Mouse (Mus musculus) midbrain, embryonic 16.5 days (tissue): ENCODE measurements around the gene Fap. TPM values are rescaled to one million over a fixed set of nuclear protein-coding genes. Genes with fewer than 3 reads are reported as not detected.

Experiments
- ATAC-seq: fragments of 200-750 bp; cut with Nextera tagmentation; 2 replicates; pipeline ENCODE4 v1.8.0; 2017; ENCODE audit warnings: moderate TSS enrichment
- H3K27ac ChIP-seq: fragments of 300-500 bp; sonication (generic); 2 replicates; pipeline ENCODE4 v1.5.1; 2014; ENCODE audit warnings: mild to moderate bottlenecking, low read length, mixed read lengths
- H3K27me3 ChIP-seq: fragments of 300-500 bp; sonication (generic); 2 replicates; pipeline ENCODE4 v1.6.1; 2014; ENCODE audit warnings: low read depth, low read length, mixed read lengths; ENCODE audit not compliant: control insufficient read depth, insufficient read depth
- H3K36me3 ChIP-seq: fragments of 300-500 bp; sonication (generic); 2 replicates; pipeline ENCODE4 v1.6.1; 2014; ENCODE audit warnings: mild to moderate bottlenecking, low read length, moderate library complexity, mixed read lengths; ENCODE audit not compliant: control insufficient read depth, insufficient read depth
- H3K4me1 ChIP-seq: fragments of 300-500 bp; sonication (generic); 2 replicates; pipeline ENCODE4 v1.6.1; 2014; ENCODE audit warnings: mild to moderate bottlenecking, low read length, mixed read lengths; ENCODE audit not compliant: control insufficient read depth, insufficient read depth
- H3K4me2 ChIP-seq: fragments of 300-500 bp; sonication (generic); 2 replicates; pipeline ENCODE4 v1.6.1; 2014; ENCODE audit warnings: mild to moderate bottlenecking, low read length, mixed read lengths
- H3K4me3 ChIP-seq: fragments of 300-500 bp; sonication (generic); 2 replicates; pipeline ENCODE4 v1.5.1; 2014; ENCODE audit warnings: low read depth, mild to moderate bottlenecking, low read length, moderate library complexity, mixed read lengths
- H3K9ac ChIP-seq: fragments of 300-500 bp; sonication (generic); 2 replicates; pipeline ENCODE4 v1.6.1; 2014; ENCODE audit warnings: low read depth, low read length, mixed read lengths
- H3K9me3 ChIP-seq: fragments of 300-500 bp; sonication (generic); replicated peaks from 2 replicates; pipeline ENCODE4 v1.6.1; 2014; ENCODE audit warnings: mild to moderate bottlenecking, low read length, mixed read lengths; ENCODE audit not compliant: control insufficient read depth, poor library complexity, severe bottlenecking
- WGBS: fragments of 180-500 bp; shearing (Covaris S2); extraction: QIAGEN DNeasy Blood & Tissue Kit; methylation state at CpG from one replicate; pipeline ENCODE4 v1.1.7; 2014; 5-methylcytosine and 5-hydroxymethylcytosine counted together
- polyA plus RNA-seq: library from polyadenylated mRNA; unstranded; fragments of >200 nt; fragmentation: Nextera tagmentation; extraction: Ambion mirVana; gene quantifications from 2 replicates; pipeline ENCODE4 v1.2.1, GENCODE M21; 2015

The Fap gene
- 1.0 and 1.1 TPM in 2 replicates for polyA plus RNA-seq

- no peak within 1 kb of the TSS for H3K4me2 ChIP-seq
- 88% methylated on average over 12 of the region's 12 CpGs for WGBS
- ATAC-seq, result no peak
Observed at GRCm38 (mm10) chr2:62573753-62574159, at the start of gene Fap. Gene Fap (minus strand): TSS chr2:62574075.

GRCm38 (mm10) chr2:62623024-62623441 lies 49.2 kb upstream of the Fap start:
- Histone ChIP-seq H3K4me3 (no peak overlapping the region), H3K9me3 (no peaks in the 10 kb centered on the region), H3K4me2 (no peak overlapping the region), H3K4me1 (no peaks in the 10 kb centered on the region), H3K27me3 (no peaks in the 10 kb centered on the region), H3K27ac (no peak overlapping the region), H3K9ac (no peak overlapping the region), H3K36me3 (no peaks in the 10 kb centered on the region)
- no peak for ATAC-seq
- WGBS, result 90% methylated on average over 8 of the region's 8 CpGs

More at GRCm38 (mm10) chr2:62573753-62574159, at the start of gene Fap:
- no peaks in the 10 kb centered on the region for H3K4me1 ChIP-seq
- no peak within 1 kb of the TSS for H3K4me3 ChIP-seq
- no peaks in the 10 kb centered on the region for H3K36me3 ChIP-seq
- no peak within 1 kb of the TSS for H3K27ac ChIP-seq
- no peaks in the 10 kb centered on the region for H3K9me3 ChIP-seq
- H3K27me3 ChIP-seq, result no peaks in the 10 kb centered on the region
- H3K9ac ChIP-seq, result no peak within 1 kb of the TSS

DNA sequence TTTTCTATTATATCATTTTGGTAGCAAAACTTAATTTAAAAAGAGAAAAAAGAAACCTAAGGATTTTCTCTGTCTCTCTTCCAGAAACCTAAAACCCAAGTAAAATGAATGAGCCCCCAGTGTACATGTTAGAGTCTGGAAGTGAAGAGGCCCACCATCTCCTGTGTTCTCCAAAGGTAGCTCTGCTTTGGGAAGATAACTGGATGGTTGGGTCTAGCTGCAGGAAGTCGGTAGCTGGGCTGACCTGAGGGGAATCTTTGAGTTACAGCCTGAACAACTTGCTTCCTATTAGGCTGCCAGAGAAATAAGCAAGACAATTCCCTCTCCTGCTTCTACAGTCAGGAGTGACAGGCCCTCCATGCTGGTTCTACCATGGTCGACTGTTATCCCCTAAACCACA lies 45.8 kb upstream of the Fap start:
- no peaks in the 10 kb centered on the region for H3K27me3 ChIP-seq
- H3K9ac ChIP-seq, result no peak overlapping the region
- H3K36me3 ChIP-seq, result no peaks in the 10 kb centered on the region
- no peaks in the 10 kb centered on the region for H3K4me1 ChIP-seq
- no peak for ATAC-seq
- no peaks in the 10 kb centered on the region for H3K9me3 ChIP-seq
- no peak overlapping the region for H3K4me3 ChIP-seq
- H3K27ac ChIP-seq, result no peak overlapping the region
- 68% methylated on average over 2 of the region's 2 CpGs for WGBS
- no peak overlapping the region for H3K4me2 ChIP-seq

DNA sequence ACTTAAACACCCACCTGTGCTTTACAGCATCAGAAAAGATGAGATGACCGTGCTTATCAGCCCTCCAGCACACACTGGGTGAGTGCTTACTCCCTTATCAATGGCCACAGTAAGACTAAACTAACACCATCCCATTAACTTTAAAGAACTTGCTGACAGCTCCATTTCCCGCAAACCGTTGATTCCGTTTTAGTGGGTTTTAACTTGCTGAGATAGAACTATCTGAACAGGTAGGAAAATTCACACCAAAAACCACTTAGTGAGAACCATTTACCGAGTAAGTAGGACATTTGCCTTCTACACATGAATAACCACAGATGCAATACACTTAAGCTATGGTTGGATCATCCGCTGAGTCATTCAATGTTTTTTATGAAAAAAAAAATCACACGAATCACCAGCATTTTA lies 45.1 kb upstream of the Fap start:
- no peak overlapping the region for H3K4me2 ChIP-seq
- no peaks in the 10 kb centered on the region for H3K36me3 ChIP-seq
- no peaks in the 10 kb centered on the region for H3K27me3 ChIP-seq
- WGBS, result 89% methylated on average over 7 of the region's 7 CpGs
- H3K9ac ChIP-seq, result no peak overlapping the region
- H3K4me1 ChIP-seq, result no peaks in the 10 kb centered on the region
- no peak overlapping the region for H3K27ac ChIP-seq
- no peak overlapping the region for H3K4me3 ChIP-seq
- ATAC-seq, result no peak
- H3K9me3 ChIP-seq, result no peaks in the 10 kb centered on the region

DNA sequence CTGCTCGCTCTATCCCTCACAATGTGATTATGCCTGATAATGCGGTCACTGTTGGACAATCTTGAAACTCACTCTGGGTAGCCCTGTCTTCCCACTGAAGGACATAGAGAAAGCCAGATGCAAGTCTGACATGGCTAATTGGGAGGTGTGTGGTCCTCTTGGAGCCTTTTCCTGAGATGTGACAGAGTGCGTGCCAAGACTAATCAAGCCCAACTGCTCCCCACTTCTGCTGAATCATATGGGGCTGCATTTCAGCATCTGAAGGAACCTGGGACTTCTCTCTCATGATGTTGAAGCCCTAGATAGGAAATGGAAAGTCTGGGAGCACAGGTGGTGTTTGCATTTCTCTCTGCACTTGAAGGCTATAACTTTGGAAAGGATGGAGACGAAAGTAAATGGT lies 39.3 kb upstream of the Fap start:
- Histone ChIP-seq H3K4me1 (no peaks in the 10 kb centered on the region), H3K4me3 (no peak overlapping the region), H3K9ac (no peak overlapping the region), H3K36me3 (no peaks in the 10 kb centered on the region), H3K27ac (no peak overlapping the region), H3K4me2 (no peak overlapping the region), H3K9me3 (no peaks in the 10 kb centered on the region), H3K27me3 (no peaks in the 10 kb centered on the region)
- no peak for ATAC-seq
- 96% methylated on average over 4 of the region's 4 CpGs for WGBS

DNA sequence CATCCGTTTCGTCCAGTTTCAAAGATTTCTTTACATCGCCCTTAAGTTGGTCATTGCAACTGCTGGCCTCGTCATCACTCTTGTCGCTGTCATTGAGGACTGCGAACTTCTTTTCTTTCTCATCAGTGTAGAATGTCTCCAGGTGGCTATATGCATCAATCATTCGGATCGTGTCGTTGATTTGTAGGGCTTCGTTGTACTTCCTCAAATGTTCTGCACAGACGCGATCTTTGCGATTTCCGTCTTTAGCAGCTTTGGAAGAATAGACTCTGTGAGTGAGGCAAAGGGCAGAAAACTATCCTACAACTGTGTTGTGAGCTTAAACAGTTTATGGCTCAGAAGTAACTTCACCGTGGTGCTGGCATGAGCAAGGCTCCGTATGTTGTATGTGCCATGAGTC lies 32.3 kb upstream of the Fap start:
- Histone ChIP-seq H3K9me3 (no peaks in the 10 kb centered on the region), H3K27ac (no peak overlapping the region), H3K4me3 (no peak overlapping the region), H3K36me3 (no peaks in the 10 kb centered on the region), H3K27me3 (no peaks in the 10 kb centered on the region), H3K4me2 (no peak overlapping the region), H3K4me1 (no peaks in the 10 kb centered on the region), H3K9ac (no peak overlapping the region)
- WGBS, result 97% methylated on average over 16 of the region's 16 CpGs
- ATAC-seq, result no peak

GRCm38 (mm10) chr2:62603530-62603929 lies 29.7 kb upstream of the Fap start:
- H3K9me3 ChIP-seq, result no peaks in the 10 kb centered on the region
- 87% methylated on average over 5 of the region's 5 CpGs for WGBS
- no peak overlapping the region for H3K27ac ChIP-seq
- H3K36me3 ChIP-seq, result no peaks in the 10 kb centered on the region
- H3K4me2 ChIP-seq, result no peak overlapping the region
- no peaks in the 10 kb centered on the region for H3K4me1 ChIP-seq
- H3K9ac ChIP-seq, result no peak overlapping the region
- H3K27me3 ChIP-seq, result no peaks in the 10 kb centered on the region
- no peak for ATAC-seq
- H3K4me3 ChIP-seq, result no peak overlapping the region

GRCm38 (mm10) chr2:62596586-62596985 lies 22.7 kb upstream of the Fap start:
- Histone ChIP-seq H3K27ac (no peak overlapping the region), H3K4me3 (no peak overlapping the region), H3K9me3 (no peaks in the 10 kb centered on the region), H3K27me3 (no peaks in the 10 kb centered on the region), H3K36me3 (no peaks in the 10 kb centered on the region), H3K4me1 (no peaks in the 10 kb centered on the region), H3K4me2 (no peak overlapping the region), H3K9ac (no peak overlapping the region)
- 92% methylated on average over 5 of the region's 5 CpGs for WGBS
- ATAC-seq, result no peak

DNA sequence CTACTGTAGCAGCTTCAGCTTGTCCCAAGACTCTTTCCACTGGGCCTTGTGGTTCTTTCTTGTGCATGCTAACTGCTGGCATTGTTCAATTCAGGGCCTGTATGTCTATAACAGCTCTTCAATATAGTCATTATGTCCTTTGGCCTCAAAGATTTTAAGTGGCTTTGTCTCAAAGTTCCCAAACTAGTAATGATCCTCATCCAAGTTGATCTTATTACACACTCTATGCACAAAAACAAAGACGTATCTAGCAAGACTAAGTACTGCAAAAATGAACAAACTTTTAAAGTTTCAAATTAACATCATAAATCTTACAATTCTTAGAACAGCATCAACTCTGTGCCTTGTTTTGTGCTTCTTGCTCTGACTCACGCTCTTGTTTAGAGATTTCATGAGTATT lies 20.6 kb upstream of the Fap start:
- Histone ChIP-seq H3K4me1 (no peaks in the 10 kb centered on the region), H3K4me2 (no peak overlapping the region), H3K9ac (no peak overlapping the region), H3K27ac (no peak overlapping the region), H3K4me3 (no peak overlapping the region), H3K9me3 (no peaks in the 10 kb centered on the region), H3K36me3 (no peaks in the 10 kb centered on the region), H3K27me3 (no peaks in the 10 kb centered on the region)
- ATAC-seq, result no peak
- WGBS, result 92% methylated on average over 2 of the region's 2 CpGs

DNA sequence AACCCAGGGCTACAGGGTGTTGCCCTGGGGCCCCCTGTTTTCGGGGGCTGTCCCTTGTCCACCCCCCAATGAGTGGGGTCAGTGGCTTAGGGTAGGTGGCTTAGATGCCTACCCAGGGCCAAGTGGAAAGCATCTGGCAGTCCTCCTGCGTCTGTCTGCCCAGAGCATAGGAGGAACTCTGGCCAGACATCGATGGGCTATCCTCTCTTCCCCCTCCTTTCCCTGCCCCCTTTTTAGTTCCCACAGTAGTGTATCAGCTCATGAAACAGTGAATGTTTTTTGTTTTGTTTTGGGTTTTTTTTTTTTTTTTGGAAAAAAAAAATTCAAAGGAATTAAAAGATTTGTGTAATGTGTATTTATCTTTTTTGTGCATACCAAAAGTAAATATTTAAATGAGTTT lies 17.7 kb upstream of the Fap start:
- WGBS, result 84% methylated on average over 3 of the region's 3 CpGs
- Histone ChIP-seq H3K9ac (no peak overlapping the region), H3K27ac (no peak overlapping the region), H3K4me3 (no peak overlapping the region), H3K4me2 (no peak overlapping the region), H3K4me1 (no peaks in the 10 kb centered on the region), H3K36me3 (no peaks in the 10 kb centered on the region), H3K27me3 (no peaks in the 10 kb centered on the region), H3K9me3 (no peaks in the 10 kb centered on the region)
- no peak for ATAC-seq
